In the genomic region with DNA sequence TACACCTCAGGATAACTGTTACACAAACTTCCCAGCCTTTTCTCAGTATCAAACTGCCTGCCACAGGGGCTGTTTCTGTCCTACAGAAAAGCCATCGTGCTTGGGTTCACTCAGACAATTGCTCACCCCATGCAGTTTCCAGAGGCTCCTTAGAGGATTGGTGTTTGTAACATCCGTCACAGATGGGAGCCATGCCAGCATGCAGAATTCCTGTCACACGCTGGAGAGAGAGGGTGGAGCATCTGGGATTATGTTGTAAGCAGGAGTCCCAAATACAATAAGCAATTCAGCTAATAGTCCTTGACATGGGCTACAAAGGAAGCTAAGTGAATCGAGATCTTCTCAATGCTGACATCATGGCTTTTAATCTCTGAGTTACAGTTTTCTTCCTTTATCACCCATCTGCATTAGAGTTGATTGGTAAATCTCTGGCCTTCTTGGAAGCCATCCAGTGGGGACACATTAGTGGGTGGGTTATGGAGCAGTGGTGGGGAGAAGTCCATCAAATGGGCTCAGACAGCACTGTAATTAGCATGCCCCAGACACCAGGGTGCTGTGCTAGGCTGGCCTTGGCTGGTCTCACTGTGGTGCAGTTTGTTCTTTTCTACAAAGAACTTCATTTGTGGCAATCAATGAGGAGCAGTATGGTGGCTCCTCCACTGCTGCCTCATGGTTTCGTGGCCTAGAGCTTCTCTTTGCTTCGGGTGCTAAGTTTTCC, we compare ENCODE assay signal across 12 mouse cellular contexts.
DNase-seq lines count a peak whose midpoint lies in the region; ATAC-seq lines count a peak whose summit lies in the region.
"Had no signal": no experiment of that assay in that cellular context is flagged by ENCODE, and none has a peak within 500 bp of the region (broad histone marks: within the 10 kb centered on the region; RNA-seq: fewer than 3 reads in every experiment).

No protein-coding gene starts in this region.

- peaks cover 9% of the 10 kb centered on the region; the same call in 1 of the 2 replicates for H3K4me1 ChIP-seq in hindbrain, embryonic 15.5 days (replicated peaks)
- H3K4me1 ChIP-seq in midbrain, embryonic 16.5 days (ENCODE audit: control insufficient read depth, insufficient read depth, low read length), result 0 out of 2 replicates have a peak, but pooled peaks cover 2% of the 10 kb centered on the region
- H3K4me1 ChIP-seq: lung, embryonic 15.5 days had no signal

- H3K27me3 ChIP-seq in hindbrain, embryonic 15.5 days, result no peaks in the 10 kb centered on the region
- no peaks in the 10 kb centered on the region; the same call in 1 of the 2 replicates for H3K27me3 ChIP-seq in midbrain, embryonic 16.5 days (ENCODE audit: control insufficient read depth, insufficient read depth, low read depth, low read length)
- H3K27me3 ChIP-seq: lung, embryonic 15.5 days had no signal

- H3K27ac ChIP-seq in hindbrain, embryonic 15.5 days (replicated peaks), result 0 out of 2 replicates have a peak overlapping the region, but pooled peaks have one; percentile 1
- no peak overlapping the region for H3K27ac ChIP-seq in midbrain, embryonic 16.5 days (ENCODE audit: low read length)
- H3K27ac ChIP-seq: lung, embryonic 15.5 days had no signal

- no peak overlapping the region for H3K9ac ChIP-seq in hindbrain, embryonic 15.5 days
- H3K9ac ChIP-seq in midbrain, embryonic 16.5 days (ENCODE audit: low read depth, low read length), result no peak overlapping the region
- H3K9ac ChIP-seq: lung, embryonic 15.5 days had no signal

- no peak overlapping the region for H3K4me3 ChIP-seq in hindbrain, embryonic 15.5 days
- H3K4me3 ChIP-seq in midbrain, embryonic 16.5 days (ENCODE audit: low read depth, low read length), result no peak overlapping the region
- H3K4me3 ChIP-seq: lung, embryonic 15.5 days had no signal

- 21% methylated on average over 6 of the region's 6 CpGs for WGBS in hindbrain, embryonic 15.5 days
- WGBS in midbrain, embryonic 16.5 days, result 19% methylated on average over 6 of the region's 6 CpGs

- no peak overlapping the region for H3K4me2 ChIP-seq in hindbrain, embryonic 15.5 days
- no peak overlapping the region for H3K4me2 ChIP-seq in midbrain, embryonic 16.5 days (ENCODE audit: low read length)
- H3K4me2 ChIP-seq: lung, embryonic 15.5 days had no signal

- no peaks in the 10 kb centered on the region for H3K36me3 ChIP-seq in hindbrain, embryonic 15.5 days
- H3K36me3 ChIP-seq in midbrain, embryonic 16.5 days (ENCODE audit: control insufficient read depth, insufficient read depth, low read length), result no peaks in the 10 kb centered on the region
- H3K36me3 ChIP-seq: lung, embryonic 15.5 days had no signal

- peak; percentile 3 to 12 for DNase-seq in heart, postnatal 10 days
- no peak for DNase-seq in heart, postnatal 36 days
- peak; percentile 45 for DNase-seq in embryo, embryonic 11 days
- no peak for DNase-seq in urinary bladder, adult 18-20 months (ENCODE audit: low spot score in 2 of 2)
- DNase-seq in MN1 (ENCODE audit: low spot score), result no peak
- DNase-seq in heart, adult 8-10 months (ENCODE audit: low spot score), result no peak
- DNase-seq: gastrocnemius, postnatal 36 days; right cerebral cortex, adult 18-20 months had no signal

- peak; percentile 86 for ATAC-seq in hindbrain, embryonic 15.5 days (ENCODE audit: low FRiP score, low read depth)
- peak; percentile 87 for ATAC-seq in midbrain, embryonic 16.5 days
- ATAC-seq: CD4-positive, CD25-positive, alpha-beta regulatory T cell, adult 4 months had no signal

- intact Hi-C loops in heart, postnatal 10 days (cut with DNase I), result no loop called here
- intact Hi-C loops in heart, postnatal 36 days (cut with DNase I), result no loop called here

- no peaks in the 10 kb centered on the region for H3K9me3 ChIP-seq in hindbrain, embryonic 15.5 days
- H3K9me3 ChIP-seq in midbrain, embryonic 16.5 days (replicated peaks; ENCODE audit: control insufficient read depth, low read length, poor library complexity, severe bottlenecking), result no peaks in the 10 kb centered on the region
- H3K9me3 ChIP-seq: lung, embryonic 15.5 days had no signal

Comparison
In these comparisons a context has a peak if more than half of its experiments do, and no peak if none do; other contexts are left out.
1. DNase-seq: peak in heart, postnatal 10 days (2 of 2) and embryo, embryonic 11 days (single experiment); none in heart, postnatal 36 days (0 of 2), urinary bladder, adult 18-20 months (0 of 2), MN1 (single experiment) and heart, adult 8-10 months (single experiment).